Mouse (Mus musculus) left cerebral cortex, adult 8-10 months (tissue): ENCODE measurements around the gene Lhfpl4. TPM values are rescaled to one million over a fixed set of nuclear protein-coding genes. Genes with fewer than 3 reads are reported as not detected.

Experiments used
- DNase-seq, 2 experiments: peaks; one replicate each; pipeline ENCODE4 v3.0.0; 2022; ENCODE audit warnings: low spot score in 2 of 2
- total RNA-seq, 4 experiments: library from RNA; stranded (reverse); gene quantifications; 2 replicates each; pipeline ENCODE4 v1.2.4; 2022

The Lhfpl4 gene
- total RNA-seq, 4 experiments from 2014 or later, result 80.5 to 86.0 (median 81.1) TPM

- DNase-seq, result no peak
Observed at GRCm38 (mm10) chr6:113168316-113168975, 26.7 kb downstream of the Lhfpl4 start.

GRCm38 (mm10) chr6:113166661-113167251, 28.4 kb downstream of the Lhfpl4 start:
- DNase-seq, result peak; percentile 49 to 63

GRCm38 (mm10) chr6:113163513-113163912, 31.7 kb downstream of the Lhfpl4 start:
- DNase-seq, result no peak

- no peak for DNase-seq
Observed at GRCm38 (mm10) chr6:113161982-113162381, 33.2 kb downstream of the Lhfpl4 start.

GRCm38 (mm10) chr6:113160106-113160505, 35.1 kb downstream of the Lhfpl4 start:
- DNase-seq, result no peak

- DNase-seq, result no peak
Observed at GRCm38 (mm10) chr6:113156064-113156463, 39.1 kb downstream of the Lhfpl4 start.

GRCm38 (mm10) chr6:113154886-113155285, 40.3 kb downstream of the Lhfpl4 start:
- DNase-seq, result no peak

GRCm38 (mm10) chr6:113154071-113154470, 41.1 kb downstream of the Lhfpl4 start:
- DNase-seq, result no peak

GRCm38 (mm10) chr6:113145249-113145648, 49.9 kb downstream of the Lhfpl4 start:
- DNase-seq, result no peak

GRCm38 (mm10) chr6:113144764-113145163, 50.4 kb downstream of the Lhfpl4 start:
- no peak for DNase-seq

GRCm38 (mm10) chr6:113141389-113142094, 53.6 kb downstream of the Lhfpl4 start:
- no peak for DNase-seq

- DNase-seq, result no peak
Observed at GRCm38 (mm10) chr6:113133360-113133759, 61.8 kb downstream of the Lhfpl4 start.

GRCm38 (mm10) chr6:113120806-113121205, 74.4 kb downstream of the Lhfpl4 start:
- no peak for DNase-seq

Other genes starting within 250 kb of the Lhfpl4 start
- gene Srgap3, start 248.1 kb downstream of the Lhfpl4 start, total RNA-seq, result 100 to 1,000 TPM; 188 to 214 (median 199) TPM
- gene Thumpd3, start 149.2 kb downstream of the Lhfpl4 start, total RNA-seq, result 10 to 100 TPM; 25.3 to 30.8 (median 27.7) TPM
- 100 to 1,000 TPM; 107 to 112 (median 109) TPM for gene Setd5, start 118.0 kb downstream of the Lhfpl4 start, total RNA-seq
- gene Mtmr14, start 42.5 kb upstream of the Lhfpl4 start, total RNA-seq, result 10 to 100 TPM; 14.5 to 22.9 (median 16.4) TPM
- 10 to 100 TPM; 66.7 to 78.5 (median 72.0) TPM for gene Cpne9, start 86.9 kb upstream of the Lhfpl4 start, total RNA-seq
- gene Brpf1, start 111.8 kb upstream of the Lhfpl4 start, total RNA-seq, result 10 to 100 TPM; 30.0 to 32.9 (median 31.5) TPM
- 1 to 10 TPM; 7.5 to 9.3 (median 8.4) TPM for gene Ogg1, start 131.6 kb upstream of the Lhfpl4 start, total RNA-seq
- 100 to 1,000 TPM in 3 of 4 experiments, 10 to 100 TPM in 1; 82.6 to 107 (median 104) TPM for gene Camk1, start 148.6 kb upstream of the Lhfpl4 start, total RNA-seq
- gene Tada3, start 182.5 kb upstream of the Lhfpl4 start, total RNA-seq, result 10 to 100 TPM; 47.4 to 50.1 (median 47.8) TPM
- 100 to 1,000 TPM; 246 to 271 (median 263) TPM for gene Arpc4, start 182.7 kb upstream of the Lhfpl4 start, total RNA-seq
- 10 to 100 TPM in 3 of 4 experiments, 1 to 10 TPM in 1; 8.6 to 13.9 (median 11.8) TPM for gene Ttll3, start 193.9 kb upstream of the Lhfpl4 start, total RNA-seq
- 10 to 100 TPM; 16.0 to 22.1 (median 18.1) TPM for gene Rpusd3, start 224.0 kb upstream of the Lhfpl4 start, total RNA-seq
- not detected for gene Cidec, start 240.4 kb upstream of the Lhfpl4 start, total RNA-seq
- 10 to 100 TPM; 34.5 to 43.5 (median 39.4) TPM for gene Jagn1, start 247.2 kb upstream of the Lhfpl4 start, total RNA-seq